Mouse (Mus musculus) right cerebral cortex, adult 18-20 months (tissue): ENCODE measurements around the gene Xpo4.
"Not testable (repeated sequence)": the region's sequence is repeated elsewhere in the genome, so short reads cannot be mapped to it uniquely, and the experiment has no call there.

Source experiments
- DNase-seq: peaks from one replicate; pipeline ENCODE4 v3.0.0; 2022; ENCODE audit warnings: mixed read lengths

Gene Xpo4

DNA sequence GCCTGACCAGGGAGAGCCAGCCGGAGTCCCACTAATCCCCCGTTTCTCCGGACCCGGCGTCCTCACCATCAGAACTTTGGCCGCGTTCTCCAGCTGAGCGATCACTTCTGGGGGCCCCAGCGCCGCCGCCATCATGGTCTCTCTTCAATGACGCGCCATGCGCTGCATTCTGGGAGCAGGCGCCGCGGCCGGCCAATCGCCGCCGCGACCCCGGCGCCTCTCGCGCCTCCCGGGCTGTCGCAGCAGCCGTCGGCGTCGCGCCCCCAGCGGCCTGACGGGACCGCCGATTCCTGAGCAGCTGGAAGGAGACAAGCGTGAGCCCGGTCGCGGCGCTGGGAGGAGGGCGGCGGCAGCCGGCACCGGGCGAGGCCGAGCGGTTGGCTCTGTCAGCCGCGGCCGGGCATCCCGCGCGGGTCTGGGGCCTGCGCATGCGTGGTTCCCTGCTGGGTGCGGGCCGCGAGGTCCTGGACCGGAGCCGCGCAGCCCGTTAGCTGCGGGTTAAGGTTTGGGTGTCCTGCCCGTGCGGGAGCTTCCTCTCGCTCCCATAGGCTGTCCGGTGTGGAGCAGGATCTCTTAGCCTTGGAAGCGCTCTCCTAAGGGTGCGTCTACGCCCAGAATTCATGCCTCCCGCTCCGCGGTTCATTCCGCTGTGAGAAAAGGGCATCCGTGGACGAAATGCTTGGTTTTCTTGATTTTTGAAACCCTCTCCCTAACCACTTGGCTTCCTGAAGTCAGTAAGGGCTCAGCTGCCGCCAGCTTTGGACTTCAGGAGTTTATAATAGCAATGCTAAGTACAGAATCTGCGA, at the start of gene Xpo4:
Xpo4 (minus strand) TSS at position 609 of the 806 bp plus-strand sequence.
- peak; percentile 88 for DNase-seq

DNA sequence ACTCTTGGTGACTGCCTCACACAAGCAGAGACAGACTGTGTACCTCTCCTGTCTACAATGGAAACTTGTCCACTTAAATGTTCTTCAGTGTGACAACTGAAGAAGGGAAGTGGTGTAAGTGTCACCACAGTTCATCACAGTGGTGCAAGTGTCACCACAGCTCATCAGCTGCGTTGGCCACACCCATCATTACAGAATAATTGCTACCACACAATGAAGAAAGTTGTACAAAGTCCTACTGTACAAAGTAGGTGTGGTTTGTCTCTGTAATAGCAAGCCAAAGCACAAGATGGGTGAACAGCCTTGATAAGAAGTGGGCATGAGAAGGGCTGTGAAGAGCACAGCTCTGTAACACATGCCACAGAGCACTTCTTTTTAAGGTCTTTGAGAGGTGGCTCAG, 47.7 kb upstream of the Xpo4 start:
- no peak for DNase-seq

DNA sequence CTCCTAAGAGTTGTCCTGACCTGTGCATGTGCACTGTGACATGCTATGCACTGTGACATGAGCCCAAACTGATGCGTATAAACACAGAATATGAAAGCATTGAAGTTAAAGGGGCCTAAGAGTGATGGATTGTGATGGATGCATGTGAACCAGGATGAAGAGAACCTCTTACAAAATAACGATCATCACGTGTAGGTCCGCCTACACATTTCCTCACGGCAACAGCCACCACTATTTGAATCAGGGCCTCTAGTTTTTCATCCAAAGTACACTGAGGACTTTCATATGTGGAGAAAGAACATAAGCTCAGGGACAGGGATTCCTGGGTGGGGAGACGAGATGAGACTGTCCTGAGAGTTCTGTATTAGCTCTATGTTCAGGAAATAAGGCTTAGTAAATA, 45.8 kb upstream of the Xpo4 start:
- DNase-seq: no peak

DNA sequence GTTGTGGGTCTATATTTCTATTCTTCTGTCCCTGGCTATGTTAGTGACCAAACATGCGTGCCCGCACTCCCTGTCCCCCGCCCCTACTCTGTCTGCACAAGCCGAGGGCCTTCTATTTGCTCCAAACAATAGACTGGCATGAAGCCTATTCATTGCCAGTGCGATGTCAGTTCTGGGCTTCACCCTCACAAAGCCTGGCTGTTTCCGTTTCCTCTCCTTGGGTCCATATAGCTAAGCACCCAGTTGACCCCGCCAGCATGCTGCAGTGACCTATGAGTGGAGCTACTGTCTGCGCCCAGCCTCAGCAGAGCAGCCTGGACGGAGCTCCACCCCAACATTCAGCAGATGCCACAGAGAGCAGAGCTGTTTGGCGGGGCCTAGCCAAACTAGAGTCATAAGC, 43.9 kb upstream of the Xpo4 start:
- no peak for DNase-seq

DNA sequence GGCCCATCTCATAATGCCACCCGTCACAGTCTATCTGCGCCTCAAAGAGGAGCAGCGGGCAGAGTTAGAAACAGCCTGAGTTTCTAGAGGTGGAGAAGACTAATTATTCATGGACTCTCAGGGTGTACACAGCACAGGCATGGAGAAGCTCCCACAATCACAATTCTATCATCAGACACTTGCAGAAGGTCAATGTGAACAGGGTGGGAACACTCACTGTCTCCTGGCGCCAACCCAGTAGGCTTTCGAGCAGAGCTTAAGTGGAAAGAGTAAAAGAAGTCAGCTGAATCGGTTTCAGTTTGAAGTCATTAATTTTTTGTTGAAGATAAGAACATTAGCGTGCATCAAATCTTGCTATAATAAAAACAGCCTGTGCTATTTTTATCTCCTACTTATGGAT, 43.4 kb upstream of the Xpo4 start:
- no peak for DNase-seq

DNA sequence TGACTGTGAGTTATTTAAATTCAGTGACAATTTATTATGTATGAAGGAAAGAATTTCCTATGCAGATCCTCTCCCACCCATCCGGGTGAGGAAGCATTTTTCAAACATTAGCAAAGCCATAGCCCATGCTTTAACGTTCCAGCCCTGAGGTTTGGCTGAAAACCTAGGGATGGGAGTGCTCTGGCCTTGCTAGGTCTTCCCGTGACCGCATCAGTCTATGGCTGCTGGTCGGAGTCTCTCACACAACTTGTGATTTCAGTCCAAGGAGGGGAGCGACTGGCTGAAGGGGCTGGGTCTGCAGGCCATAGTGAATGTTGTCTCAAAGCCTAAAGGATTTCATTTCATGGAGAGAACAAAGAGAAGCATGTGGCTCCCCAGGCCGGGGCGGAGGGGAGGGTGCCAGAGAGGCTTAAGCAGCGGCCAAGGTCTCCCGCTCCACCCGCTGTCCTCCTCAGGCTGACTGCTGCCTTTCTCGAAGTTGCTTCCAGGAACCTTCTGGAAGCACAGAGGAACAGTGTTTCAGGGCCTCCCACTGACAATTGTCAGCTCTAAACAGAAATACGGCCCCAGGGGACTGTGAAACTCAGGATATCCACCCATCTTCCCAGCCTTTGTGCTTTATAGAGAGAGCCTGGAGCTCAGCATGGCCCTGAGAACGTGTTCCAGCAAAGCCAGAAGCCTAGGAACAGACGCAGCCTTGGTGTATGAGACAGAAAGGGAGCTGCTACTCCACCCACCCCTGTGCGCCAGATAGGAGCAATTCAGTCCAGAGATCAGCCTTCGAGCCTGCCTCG, 42.1 kb upstream of the Xpo4 start:
- DNase-seq: no peak

DNA sequence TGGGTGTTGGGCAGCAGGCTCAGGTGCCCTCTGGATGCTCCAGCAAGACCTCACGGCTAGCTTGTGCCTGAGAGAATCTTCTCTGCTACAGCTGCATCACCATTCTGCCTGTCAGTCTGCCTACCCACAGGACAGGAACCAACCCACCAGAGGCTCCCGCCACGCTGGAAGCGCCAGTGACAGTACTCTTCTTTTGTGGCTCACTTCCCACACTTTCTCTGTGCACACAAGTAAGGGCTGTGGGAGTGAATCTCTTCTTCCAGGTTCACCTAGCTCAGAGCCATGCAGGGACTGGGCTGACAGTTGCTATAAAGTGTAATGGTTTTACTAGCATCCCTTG, 41.5 kb upstream of the Xpo4 start:
- DNase-seq: peak; percentile 70

DNA sequence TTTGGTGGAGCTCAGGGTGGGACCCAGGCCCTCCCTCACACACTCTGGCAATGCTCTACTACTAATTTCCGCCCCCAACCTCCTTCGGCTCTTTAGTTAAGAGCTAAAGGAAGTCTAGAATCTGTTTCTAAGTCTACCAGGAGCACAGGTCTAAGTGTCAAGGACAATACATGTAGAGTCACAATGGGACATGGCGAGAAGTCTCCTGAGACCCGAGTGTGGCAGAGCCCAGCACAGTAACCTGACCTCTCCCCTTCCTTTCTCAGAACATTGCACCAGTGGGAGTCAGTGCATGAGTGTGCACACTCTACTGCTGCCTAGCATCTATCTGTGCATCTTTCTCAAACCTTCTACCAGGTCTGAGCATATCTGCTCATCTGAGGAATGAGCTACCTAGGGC, 40.5 kb upstream of the Xpo4 start:
- no peak for DNase-seq

DNA sequence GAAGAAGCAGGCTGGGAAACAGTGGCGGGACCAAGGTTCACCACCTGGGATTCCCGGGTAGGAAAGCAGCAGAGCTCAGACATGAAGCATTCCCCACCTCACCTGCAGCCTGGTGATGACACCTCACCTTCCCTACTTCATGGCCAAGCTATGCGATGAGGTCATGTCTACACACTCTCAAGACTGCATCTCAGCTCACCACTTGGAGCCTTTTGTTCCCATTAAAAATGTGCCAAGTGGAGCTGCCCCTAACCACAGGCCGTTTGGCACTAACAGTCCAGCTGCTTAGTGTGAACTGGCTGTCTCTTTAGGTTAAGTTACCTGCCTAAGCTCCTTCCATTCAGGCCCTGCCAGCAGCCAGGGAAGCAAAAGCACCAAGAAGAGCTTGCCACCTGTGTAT, 39.8 kb upstream of the Xpo4 start:
- DNase-seq: no peak

DNA sequence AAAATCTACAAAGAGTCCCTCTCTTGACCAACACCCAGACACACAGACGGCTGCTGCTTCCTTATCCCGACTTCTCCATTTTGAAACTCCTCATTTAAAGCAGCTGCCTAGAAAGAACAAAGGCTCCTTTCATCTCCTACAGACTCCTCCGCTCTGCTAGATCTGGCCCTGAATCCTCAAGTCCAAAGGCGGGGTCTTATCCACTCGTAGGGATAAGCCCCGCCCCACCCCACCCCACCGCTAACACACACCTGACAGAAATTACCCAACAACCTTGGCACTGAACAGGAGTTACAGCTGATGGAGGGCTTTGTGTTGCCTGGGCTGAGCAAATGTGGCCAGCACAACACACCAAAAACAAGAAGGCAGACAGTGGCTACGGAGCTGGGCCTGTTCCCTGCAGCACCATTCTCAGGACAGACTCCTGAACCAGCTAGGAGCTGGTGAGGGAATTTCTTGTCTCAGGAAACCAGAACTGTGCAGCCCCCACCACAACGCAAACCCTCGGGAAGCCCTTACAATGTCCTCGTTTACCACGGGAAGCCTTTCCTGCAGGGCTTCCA, 36.8 kb upstream of the Xpo4 start:
- no peak for DNase-seq

DNA sequence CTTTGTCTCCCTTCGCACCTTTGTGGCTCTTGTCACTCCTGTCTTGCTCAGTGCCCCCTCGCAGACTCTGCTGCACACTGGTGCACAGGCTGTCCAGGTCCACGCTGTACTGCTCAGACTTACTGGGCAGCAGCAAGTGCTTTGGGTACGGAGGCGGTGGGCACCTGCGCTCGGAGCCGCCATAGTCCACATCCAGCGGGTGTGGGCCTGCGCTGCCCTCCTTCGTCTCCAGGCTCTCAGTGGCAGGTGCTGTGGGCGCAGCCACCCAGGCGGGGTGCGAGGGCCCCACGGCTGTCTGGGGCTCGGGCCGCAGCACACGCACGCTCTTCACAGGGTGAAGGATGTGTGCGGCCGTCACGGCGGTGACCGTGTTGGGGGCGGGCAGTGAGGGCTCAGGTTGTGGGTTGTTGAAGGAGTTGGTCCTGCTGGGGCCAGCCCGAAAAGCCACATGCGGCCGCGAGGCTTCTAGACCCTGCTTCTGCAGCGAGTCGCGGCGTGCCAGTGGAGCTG, 34.3 kb upstream of the Xpo4 start:
- DNase-seq: no peak

DNA sequence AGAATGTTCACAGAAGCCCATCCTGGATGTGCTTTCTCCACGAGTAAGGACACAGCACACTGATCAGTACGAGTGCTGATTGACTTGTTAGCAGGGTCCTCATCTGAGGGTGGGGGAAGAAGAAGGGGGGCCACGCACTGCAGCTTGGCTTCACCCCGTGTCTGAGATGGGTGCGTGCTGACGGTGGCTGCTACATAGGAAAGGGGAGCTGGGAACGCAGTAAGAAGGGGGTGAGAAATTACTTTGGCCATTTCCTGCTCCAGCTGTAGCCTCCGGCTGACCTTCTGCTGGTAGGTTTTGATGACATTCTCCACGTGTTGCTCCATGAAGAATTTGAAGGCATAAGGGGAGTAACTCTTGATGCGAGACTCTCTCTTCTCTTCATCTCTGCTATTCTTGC, 33.8 kb upstream of the Xpo4 start:
- no peak for DNase-seq

DNA sequence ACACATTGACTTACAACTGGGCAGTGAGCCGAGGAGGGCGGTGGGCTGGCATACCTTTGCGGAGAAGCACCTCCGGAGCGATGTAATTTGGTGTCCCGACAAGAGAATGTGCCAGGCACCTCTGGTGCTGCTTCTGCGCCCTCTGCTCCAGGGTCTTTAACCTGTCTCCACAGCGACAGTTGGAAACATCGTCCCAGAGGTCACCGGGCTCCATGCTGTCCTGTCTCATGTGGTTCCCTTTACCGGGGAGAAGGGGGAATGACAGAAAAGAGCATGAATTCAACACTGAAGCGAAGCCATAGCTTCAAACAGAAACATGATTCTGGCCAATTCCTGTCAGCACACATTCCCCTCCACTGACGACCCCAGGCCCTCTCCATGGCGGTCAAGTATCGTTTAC, 30.8 kb upstream of the Xpo4 start:
- no peak for DNase-seq

DNA sequence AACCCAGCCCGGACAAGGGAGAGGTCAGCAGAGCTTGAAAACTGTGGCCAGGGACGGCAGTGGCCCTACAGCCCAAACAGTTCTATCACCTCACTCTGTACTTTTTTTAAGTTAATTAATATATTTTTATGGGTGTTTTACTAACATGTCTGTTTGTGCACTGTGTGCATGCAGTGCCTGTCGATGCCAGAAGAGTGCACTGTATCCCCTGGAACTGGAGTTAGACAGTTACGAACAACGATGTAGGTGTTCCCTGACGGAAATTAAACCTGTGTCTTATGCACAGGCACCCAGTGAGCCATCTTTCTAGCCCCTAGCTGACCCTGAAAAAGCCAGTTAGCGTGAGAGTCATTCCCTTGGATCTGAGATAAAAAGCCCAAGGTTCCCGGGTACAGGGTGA, 30.3 kb upstream of the Xpo4 start:
- DNase-seq: no peak

DNA sequence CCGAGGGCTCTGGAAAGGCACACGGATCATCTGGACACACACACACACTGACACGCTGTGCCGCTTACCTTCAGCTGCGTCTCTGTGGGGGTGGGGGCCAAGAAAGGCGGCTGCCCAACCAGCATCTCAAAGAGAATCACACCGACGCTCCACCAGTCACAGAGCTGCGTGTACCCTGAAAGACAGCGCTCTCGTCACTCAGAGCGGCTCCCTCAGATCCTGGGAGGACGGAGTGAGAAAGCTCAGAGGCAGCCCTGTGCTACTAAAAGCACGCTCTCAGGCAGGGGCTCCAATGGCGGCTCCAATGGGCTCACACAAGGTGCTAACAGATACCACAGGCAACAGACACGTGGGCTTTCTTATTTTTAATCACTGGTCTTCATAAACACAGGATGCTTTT, 29.0 kb upstream of the Xpo4 start:
- DNase-seq: no peak

DNA sequence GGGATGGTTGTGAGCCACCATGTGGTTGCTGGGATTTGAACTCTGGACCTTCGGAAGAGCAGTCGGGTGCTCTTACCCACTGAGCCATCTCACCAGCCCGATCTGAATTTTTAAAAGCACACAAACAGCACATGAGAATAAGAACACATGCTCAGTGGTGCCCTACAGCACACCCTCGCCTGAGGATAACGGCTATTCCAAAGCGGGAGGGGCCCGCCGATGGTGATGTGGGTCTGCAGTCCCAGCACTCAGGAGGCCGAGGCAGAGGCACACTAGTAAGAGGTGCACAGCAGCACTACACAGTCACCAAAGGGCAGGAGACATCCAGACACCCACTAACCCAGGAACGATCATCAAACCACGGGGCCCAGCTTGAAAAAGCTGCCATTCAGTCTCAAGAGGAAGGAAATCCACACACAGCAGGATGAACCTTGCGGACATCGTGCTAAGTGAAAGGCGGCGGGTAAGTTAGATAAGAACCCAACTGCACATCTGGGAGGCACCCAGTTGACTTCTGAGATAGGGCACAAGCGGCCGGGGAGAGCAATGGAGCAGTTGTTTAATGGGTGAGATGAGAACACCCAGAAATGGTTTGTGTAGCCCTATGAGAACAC, 27.4 kb upstream of the Xpo4 start:
- no peak for DNase-seq

DNA sequence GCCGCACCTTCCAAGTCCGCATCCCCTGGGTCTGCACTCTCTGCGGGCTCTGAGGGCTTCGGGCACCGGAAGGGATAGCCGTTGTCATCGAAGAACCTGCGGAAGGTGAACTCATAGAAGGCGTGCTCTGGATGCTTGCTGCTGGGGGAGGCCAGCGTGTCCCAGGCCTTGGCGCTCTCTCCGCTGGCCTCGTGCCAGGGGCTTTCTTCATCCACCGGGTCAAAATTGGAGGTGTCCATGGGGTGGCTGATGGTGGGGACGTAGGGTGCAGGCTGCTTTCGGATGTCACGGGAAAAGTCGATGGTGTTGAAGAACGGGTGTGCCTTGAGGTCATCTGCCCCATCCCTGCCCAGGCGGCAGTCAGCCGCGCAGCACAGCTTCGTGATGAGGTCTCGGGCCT, 26.1 kb upstream of the Xpo4 start:
- DNase-seq: no peak

DNA sequence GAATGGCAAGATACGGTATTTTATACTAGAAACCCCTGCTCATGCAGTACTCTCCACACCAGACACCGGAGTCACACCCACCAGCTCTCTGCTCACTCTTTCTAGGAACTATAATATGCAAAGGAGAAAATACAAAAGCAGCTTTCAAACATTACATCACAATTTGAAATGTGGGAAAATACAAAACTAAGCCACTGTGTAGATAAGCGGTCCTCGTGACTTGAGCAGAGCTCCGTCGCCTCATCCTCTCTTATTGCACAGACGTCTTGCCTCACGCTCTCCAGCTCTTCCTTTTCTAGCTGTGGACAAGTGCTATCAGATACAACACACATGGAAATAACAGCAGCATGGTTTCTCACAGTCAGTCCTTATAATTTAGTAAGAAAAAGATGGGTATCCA, 25.5 kb upstream of the Xpo4 start:
- DNase-seq: no peak

DNA sequence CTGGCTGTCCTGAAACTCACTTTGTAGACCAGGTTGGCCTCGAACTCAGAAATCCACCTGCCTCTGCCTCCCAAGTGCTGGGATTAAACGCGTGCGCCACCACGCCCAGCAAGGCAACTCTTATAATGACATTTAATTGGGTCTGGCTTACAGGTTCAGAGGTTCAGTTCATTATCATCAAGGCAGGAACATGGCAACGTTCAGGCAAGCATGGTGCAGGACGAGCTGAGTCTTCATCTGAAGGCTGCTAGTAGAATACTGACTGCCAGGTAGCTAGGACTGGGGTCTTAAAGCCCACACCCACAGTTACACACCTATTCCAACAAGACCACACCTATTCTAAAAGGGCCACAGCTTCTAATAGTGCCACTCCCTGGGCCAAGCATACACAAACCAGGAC, 22.8 kb upstream of the Xpo4 start:
- not testable (repeated sequence) for DNase-seq

DNA sequence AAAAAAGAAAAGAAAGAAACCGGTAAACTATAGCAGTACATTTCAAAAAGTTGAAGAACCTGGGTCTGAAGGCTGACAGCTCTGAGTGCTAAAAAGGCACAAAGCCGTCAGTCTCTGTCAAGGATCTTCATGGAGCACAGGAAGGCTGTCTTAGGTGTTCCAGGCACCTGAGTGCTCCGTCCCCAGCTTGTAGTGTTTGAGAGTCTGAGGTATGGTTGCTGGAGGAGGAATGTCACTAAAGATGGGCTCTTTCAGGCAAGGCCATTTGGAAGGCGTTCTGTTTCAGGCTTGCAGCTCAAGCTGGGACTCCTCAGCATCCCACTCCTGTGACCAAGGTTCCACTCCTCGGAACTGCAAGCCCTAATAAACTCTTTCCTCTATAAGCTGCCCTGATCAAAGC, 22.2 kb upstream of the Xpo4 start:
- no peak for DNase-seq

DNA sequence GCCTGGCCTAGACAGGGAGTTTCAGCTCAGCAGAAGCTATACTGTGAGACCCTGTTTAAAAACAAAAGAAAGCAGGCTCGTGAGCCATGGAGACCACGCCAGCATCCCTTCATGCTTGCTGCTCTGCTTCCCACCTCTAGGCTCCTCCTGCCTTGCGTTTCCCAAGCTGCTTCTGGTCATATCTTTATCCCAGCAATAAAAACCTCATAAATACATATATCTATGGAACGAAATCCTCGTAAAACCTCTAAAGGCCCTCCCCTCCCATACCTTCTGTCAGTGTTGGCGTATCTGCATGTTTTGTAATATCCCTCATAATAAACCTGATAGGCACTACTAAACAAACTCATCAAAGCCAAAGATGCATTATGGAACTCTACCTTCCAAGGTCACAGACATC, 21.4 kb upstream of the Xpo4 start:
- DNase-seq: no peak

DNA sequence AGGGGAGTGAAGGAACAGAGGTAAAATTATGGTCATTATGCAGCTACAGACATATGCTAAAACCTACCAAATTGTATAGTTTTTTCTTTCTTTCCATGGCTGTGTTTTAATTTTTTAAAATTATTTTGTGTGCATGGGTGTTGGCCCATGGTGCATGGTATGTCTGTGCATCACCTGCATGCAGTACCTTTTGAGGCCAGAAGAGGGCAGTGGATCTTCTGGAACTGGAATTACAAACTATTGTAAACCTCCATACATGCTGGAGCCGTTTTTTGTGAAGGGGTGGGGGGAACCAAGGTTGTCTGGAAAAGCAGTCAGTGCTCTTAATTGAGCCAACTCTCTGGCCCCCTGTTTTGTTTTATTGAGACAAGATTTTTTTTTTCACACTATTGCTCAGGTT, 19.3 kb upstream of the Xpo4 start:
- DNase-seq: no peak

DNA sequence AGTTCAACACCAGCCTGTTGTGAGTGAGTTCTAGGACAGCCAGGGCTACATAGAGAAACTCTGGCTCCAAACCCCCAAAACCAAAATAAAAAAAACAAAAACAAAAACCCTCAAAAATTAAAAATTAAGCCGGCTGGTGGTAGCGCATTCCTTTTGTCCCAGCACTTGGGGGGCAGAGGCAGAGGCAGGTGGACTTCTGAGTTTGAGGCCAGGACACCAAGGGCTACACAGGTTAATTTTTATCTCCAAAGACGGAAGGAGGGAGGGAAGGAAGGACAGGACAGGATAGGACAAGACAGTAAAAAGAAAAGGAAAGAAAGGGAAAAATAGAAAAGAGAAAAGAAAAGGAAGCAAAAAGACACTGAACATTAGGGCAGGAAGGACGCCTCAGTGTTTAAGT, 17.5 kb upstream of the Xpo4 start:
- DNase-seq: no peak
